Mouse (Mus musculus) embryonic facial prominence, embryonic 10.5 days (tissue): ENCODE data around the gene Narf. TPM values are rescaled to one million over a fixed set of nuclear protein-coding genes. Genes with fewer than 3 reads are reported as not detected.

ENCODE experiments used
- DNase-seq: peaks from one replicate; pipeline ENCODE4 v3.0.0-alpha.2; 2017; ENCODE audit warnings: low spot score
- H3K27ac ChIP-seq: fragments of 300-500 bp; sonication (generic); replicated peaks from 2 replicates; pipeline ENCODE4 v1.5.1; 2016; ENCODE audit warnings: mild to moderate bottlenecking
- H3K27me3 ChIP-seq: fragments of 300-500 bp; sonication (generic); replicated peaks from 2 replicates; pipeline ENCODE4 v1.6.1; 2016; ENCODE audit warnings: low read depth, mild to moderate bottlenecking; ENCODE audit not compliant: poor library complexity, severe bottlenecking
- H3K36me3 ChIP-seq: fragments of 300-500 bp; sonication (generic); replicated peaks from 2 replicates; pipeline ENCODE4 v1.6.1; 2016; ENCODE audit warnings: mild to moderate bottlenecking, moderate library complexity
- H3K4me1 ChIP-seq: fragments of 300-500 bp; sonication (generic); 2 replicates; pipeline ENCODE4 v1.6.1; 2016
- H3K4me3 ChIP-seq: fragments of 300-500 bp; sonication (generic); 2 replicates; pipeline ENCODE4 v1.5.1; 2016; ENCODE audit warnings: mild to moderate bottlenecking, moderate library complexity
- H3K9me3 ChIP-seq: fragments of 300-500 bp; sonication (generic); 2 replicates; pipeline ENCODE4 v1.6.1; 2016; ENCODE audit warnings: mild to moderate bottlenecking
- WGBS: fragments of 180-500 bp; shearing (Covaris S2); methylation state at CpG from one replicate; pipeline ENCODE4 v1.1.7; 2016; 5-methylcytosine and 5-hydroxymethylcytosine counted together
- polyA plus RNA-seq: library from polyadenylated mRNA; unstranded; fragments of >200 nt; fragmentation: Nextera tagmentation; extraction: Ambion mirVana; gene quantifications from 2 replicates; pipeline ENCODE4 v1.2.1, GENCODE M21; 2016

Narf gene
- polyA plus RNA-seq, 1 experiment from 2014 or later, result 55.6 TPM

DNA sequence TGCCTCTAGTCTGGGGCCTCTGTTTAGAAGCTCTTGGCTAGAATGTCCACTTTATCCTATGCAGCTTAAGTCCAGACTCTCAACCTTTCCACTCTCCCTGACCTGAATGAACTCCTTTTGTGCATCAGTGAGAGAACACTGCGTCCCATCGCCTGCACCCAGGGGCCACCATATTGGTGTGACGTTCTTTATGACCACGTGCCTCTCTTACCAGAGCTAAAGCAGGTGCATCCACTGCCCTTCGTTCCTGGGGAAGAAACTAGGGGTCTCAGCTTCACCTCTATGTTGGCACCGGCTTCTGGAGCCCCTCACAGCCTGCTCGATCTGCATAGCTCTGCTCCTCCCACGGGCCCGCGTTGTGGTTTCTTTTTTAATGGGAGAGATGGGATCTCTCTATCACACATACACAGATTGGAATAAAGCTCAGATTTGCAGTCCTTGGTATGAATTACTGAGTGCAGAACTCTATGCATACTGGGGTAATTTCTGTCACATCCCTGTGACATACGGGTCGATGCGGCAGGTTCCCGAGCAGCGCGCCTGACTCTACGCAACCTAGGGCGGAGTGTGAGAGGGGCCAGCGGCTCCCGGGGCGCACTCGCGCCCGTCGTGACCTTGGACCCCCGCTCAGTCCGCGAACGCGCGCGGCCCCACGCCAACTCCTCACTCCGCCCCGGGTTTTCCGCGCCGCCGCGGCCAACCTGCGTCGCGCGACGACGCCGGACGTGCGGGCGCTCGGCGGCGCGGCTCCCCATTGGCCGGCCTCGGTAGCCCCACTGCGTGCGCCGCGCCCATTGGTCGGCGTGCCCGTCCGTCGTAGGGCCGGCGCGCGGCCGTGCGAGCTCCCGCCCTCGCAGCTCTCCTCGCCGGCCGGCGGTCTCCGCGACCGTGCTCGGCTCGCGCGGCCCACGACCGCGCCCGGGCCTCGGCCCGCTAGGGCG is 22.4 kb downstream of the Narf start, which contains the start of gene Foxk2:
TSS of gene Foxk2 (plus strand) at position 831 of the 941 bp plus-strand sequence.
- Histone ChIP-seq H3K4me3 (peak within 1 kb of the TSS; percentile 100), H3K36me3 (peaks cover 54% of the 10 kb centered on the region), H3K27me3 (no peaks in the 10 kb centered on the region), H3K27ac (peak within 1 kb of the TSS; percentile 92), H3K4me1 (peaks cover 26% of the 10 kb centered on the region), H3K9me3 (no peaks in the 10 kb centered on the region)
- under 1% methylated on average over 91 of the region's 91 CpGs for WGBS
- DNase-seq, result peak; percentile 93

DNA sequence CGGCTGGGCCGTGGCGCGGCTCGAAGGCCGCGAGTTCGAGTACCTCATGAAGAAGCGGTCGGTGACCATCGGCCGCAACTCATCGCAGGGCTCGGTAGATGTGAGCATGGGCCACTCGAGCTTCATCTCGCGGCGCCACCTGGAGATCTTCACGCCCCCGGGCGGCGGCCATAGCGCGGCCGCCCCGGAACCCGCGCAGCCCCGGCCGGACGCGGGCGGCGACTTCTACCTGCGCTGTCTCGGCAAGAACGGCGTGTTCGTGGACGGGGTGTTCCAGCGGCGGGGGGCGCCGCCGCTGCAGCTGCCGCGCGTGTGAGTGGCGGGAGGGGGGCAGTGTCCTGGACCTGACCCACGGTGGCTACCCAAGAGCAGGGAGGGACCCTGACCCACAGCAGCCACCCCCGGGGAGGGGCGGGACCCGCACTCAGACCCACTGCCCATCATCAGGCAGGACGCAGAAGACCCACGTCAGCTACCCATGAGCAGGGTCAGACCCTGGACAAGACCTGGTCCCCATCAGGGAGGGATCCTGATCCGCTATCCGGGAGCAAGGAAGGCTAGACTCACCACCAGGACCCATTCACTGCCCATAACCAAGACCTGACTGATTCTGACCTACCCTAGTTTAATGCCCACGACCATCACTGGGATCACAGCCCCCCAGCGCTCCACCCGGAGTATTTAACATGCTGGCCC is 23.3 kb downstream of the Narf start:
- peak; percentile 57 for DNase-seq
- Histone ChIP-seq H3K4me1 (peaks cover 26% of the 10 kb centered on the region), H3K9me3 (no peaks in the 10 kb centered on the region), H3K27ac (peak overlapping the region; percentile 92), H3K4me3 (peak overlapping the region; percentile 100), H3K27me3 (no peaks in the 10 kb centered on the region), H3K36me3 (peaks cover 54% of the 10 kb centered on the region)
- under 1% methylated on average over 59 of the region's 60 CpGs for WGBS

DNA sequence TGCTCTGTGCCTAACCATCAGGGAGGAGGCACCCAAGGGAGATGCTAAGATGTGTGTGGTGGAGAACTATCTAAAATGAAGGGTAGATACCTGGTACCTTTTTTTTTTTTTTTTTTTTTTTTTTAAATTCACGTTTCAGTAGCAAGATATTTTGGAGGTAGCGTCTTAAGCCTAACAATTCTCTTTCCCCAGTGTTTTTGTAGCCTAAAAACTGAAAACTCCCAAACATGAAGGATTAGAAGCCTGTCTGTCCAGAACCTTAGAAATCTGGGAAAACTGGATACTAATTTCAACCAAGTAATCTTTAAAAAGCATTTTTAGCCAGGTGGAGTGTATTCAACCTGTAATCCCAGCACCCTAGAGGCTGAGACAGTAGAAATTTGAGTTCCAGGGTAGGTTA is 24.0 kb downstream of the Narf start:
- H3K27ac ChIP-seq, result peak overlapping the region; percentile 92

DNA sequence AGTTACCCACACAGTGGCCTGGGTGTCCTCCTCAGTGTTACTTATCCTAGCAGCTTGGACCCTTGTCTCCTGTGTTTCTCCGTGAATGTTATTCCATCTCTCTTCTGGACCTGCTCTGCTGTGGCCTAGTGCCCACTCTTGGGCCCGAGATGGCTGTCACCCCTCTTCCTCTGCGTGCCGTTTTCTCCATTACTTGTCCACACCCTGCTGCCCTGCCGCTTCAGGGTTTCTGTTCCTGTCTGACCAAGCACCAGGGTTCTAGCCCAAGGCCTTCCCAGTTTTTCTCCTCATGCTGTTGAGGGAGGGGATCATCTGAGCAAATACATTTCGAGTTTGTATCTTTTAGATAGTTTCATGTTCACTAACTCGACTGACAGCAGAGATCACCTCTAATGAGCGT is 40.5 kb downstream of the Narf start:
- 93% methylated on average over 8 of the region's 8 CpGs for WGBS
- H3K4me3 ChIP-seq, result no peak overlapping the region
- no peaks in the 10 kb centered on the region; the same call in 1 of the 2 replicates for H3K4me1 ChIP-seq
- DNase-seq, result no peak
- no peaks in the 10 kb centered on the region for H3K27me3 ChIP-seq
- peaks cover 57% of the 10 kb centered on the region for H3K36me3 ChIP-seq
- H3K27ac ChIP-seq, result no peak overlapping the region
- no peaks in the 10 kb centered on the region for H3K9me3 ChIP-seq

More for the DNA sequence above, 24.0 kb downstream of the Narf start:
- Histone ChIP-seq H3K9me3 (no peaks in the 10 kb centered on the region), H3K4me3 (peak overlapping the region; percentile 100), H3K36me3 (peaks cover 54% of the 10 kb centered on the region), H3K27me3 (no peaks in the 10 kb centered on the region), H3K4me1 (peaks cover 26% of the 10 kb centered on the region)
- 61% methylated on average over 2 of the region's 2 CpGs for WGBS
- DNase-seq, result no peak

DNA sequence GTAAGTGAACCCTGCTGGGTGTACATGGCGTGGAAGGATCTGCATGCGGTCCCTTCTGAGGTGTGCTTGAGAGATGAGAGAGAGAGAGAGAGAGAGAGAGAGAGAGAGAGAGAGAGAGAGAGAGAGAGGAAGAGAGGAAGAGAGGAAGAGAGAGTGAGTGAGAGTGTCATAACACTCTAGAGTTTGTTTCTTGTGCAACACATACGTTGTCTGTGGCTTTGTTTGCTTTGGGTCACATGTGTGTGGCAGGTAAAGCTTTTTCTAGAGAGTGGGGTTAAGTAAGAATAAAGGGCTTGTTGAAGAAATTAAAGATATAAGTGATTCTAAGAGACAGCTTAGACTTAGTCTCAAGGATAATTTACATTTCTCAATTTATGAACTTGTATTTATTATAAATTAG is 41.0 kb downstream of the Narf start:
- Histone ChIP-seq H3K27me3 (no peaks in the 10 kb centered on the region), H3K4me3 (no peak overlapping the region), H3K4me1 (no peaks in the 10 kb centered on the region; the same call in 1 of the 2 replicates), H3K36me3 (peaks cover 56% of the 10 kb centered on the region), H3K27ac (no peak overlapping the region), H3K9me3 (no peaks in the 10 kb centered on the region)
- no peak for DNase-seq
- 97% methylated on average over 3 of the region's 3 CpGs for WGBS

DNA sequence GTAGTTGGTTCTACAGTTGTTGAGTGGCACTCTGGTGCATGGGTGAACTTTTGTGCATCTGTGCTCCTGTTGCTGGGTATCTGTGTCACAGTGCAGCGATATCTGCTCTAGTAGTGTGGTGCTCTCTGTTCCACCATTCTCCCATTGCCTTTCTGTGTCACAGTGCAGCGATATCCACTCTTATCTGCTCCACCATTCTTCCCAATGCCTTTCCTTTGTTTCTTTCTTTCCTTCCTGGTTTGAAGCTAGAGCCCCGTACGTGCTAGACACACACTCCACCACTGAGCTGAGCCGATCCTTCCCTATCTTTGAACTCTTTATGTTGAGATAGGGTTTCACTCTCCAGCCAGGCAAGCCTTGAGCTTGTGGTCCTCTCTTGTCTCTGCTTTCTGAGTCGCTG is 45.9 kb downstream of the Narf start:
- Histone ChIP-seq H3K4me3 (no peak overlapping the region), H3K36me3 (peaks cover 66% of the 10 kb centered on the region)

DNA sequence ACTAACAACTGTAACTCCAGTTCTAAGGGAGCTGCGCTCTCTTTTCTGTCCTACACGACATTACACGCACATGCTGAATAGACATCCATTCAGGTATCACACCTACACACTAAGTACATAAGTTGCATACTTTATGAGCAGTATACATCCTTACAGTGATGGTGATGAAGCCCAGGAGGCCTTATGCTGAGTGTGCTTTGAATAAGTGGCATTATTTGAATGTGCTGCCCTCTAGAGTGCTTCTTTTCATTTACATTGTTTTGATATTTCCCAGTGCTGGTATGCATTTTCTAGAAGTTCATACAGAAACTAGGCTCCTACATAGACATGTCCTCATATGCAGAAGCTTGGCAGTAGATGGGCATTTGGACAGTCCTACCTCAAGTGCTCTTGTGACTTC is 52.8 kb downstream of the Narf start:
- H3K36me3 ChIP-seq, result peaks cover 97% of the 10 kb centered on the region
- WGBS, result 95% methylated on average over 3 of the region's 3 CpGs
- no peak overlapping the region for H3K27ac ChIP-seq
- no peak overlapping the region for H3K4me3 ChIP-seq
- H3K4me1 ChIP-seq, result no peaks in the 10 kb centered on the region
- H3K9me3 ChIP-seq, result no peaks in the 10 kb centered on the region
- no peak for DNase-seq
- no peaks in the 10 kb centered on the region for H3K27me3 ChIP-seq

More for the DNA sequence above, 45.9 kb downstream of the Narf start:
- DNase-seq, result no peak
- 86% methylated on average over 6 of the region's 6 CpGs for WGBS
- no peak overlapping the region for H3K27ac ChIP-seq
- H3K9me3 ChIP-seq, result no peaks in the 10 kb centered on the region
- no peaks in the 10 kb centered on the region for H3K27me3 ChIP-seq
- H3K4me1 ChIP-seq, result no peaks in the 10 kb centered on the region; the same call in 1 of the 2 replicates

DNA sequence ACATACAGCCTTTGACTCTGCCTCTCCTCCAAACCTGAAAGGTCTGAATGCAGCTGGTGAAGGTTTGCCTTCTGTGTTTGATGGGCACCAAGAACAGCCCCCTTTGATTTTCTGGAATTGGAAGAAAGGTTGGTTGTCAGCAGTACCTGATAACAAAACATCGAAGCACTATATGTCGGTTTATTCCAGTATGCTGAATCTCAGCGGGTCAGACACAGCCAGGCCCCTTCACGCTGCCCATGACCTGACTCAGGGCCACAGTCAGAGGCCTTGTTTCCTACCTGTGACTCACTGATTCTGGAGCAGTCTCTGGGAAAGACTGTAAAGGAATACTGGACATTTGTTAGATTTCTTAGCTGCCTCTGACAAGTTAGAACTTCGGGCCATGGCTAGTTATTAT is 57.7 kb downstream of the Narf start:
- peaks cover 96% of the 10 kb centered on the region for H3K36me3 ChIP-seq

DNA sequence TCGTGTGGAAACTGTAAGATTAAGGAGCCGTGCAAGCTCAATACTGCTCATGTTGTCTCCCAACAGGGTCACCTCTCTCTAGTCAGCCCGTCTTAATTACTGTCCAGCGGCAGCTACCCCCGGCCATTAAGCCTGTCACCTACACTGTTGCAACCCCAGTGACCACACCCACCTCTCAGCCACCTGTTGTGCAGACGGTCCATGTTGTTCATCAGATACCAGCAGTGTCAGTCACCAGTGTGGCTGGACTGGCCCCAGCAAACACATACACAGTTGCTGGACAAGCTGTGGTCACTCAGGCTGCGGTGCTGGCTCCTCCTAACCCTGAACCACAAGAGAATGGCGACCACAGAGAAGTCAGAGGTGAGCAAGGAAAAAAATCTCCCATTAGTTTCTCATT is 61.4 kb downstream of the Narf start:
- Histone ChIP-seq H3K27ac (no peak overlapping the region), H3K4me1 (no peaks in the 10 kb centered on the region), H3K9me3 (no peaks in the 10 kb centered on the region), H3K27me3 (no peaks in the 10 kb centered on the region), H3K4me3 (no peak overlapping the region), H3K36me3 (peaks cover 97% of the 10 kb centered on the region)
- WGBS, result 86% methylated on average over 8 of the region's 8 CpGs
- DNase-seq, result no peak

More for the DNA sequence above, 57.7 kb downstream of the Narf start:
- H3K4me1 ChIP-seq, result no peaks in the 10 kb centered on the region
- WGBS, result 95% methylated on average over 5 of the region's 5 CpGs
- H3K27ac ChIP-seq, result no peak overlapping the region
- no peaks in the 10 kb centered on the region for H3K9me3 ChIP-seq
- no peak for DNase-seq
- no peaks in the 10 kb centered on the region for H3K27me3 ChIP-seq
- no peak overlapping the region for H3K4me3 ChIP-seq

DNA sequence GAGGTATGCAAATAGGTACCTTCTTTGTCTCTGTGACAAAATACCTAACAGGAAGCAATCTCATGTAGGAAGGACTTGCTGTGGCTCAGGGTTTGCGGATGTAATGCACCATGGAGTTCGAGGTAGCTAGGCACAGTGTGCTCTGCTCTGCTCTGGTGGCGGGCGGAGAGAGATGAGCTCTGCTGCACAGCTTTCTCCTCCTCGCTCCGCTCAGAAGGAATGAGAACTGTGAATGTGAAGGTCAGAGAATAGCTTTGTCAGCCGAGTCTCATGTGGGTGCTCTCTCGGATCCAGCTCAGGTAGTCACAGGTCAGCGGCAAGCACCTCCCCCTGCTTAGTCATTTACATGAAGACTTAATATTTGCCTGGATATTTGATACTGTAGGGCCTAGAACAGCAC is 63.2 kb downstream of the Narf start:
- WGBS, result 92% methylated on average over 9 of the region's 9 CpGs
- DNase-seq, result no peak
- H3K4me1 ChIP-seq, result no peaks in the 10 kb centered on the region
- no peaks in the 10 kb centered on the region for H3K9me3 ChIP-seq
- no peak overlapping the region for H3K4me3 ChIP-seq
- peaks cover 99% of the 10 kb centered on the region for H3K36me3 ChIP-seq
- H3K27me3 ChIP-seq, result no peaks in the 10 kb centered on the region
- H3K27ac ChIP-seq, result no peak overlapping the region

DNA sequence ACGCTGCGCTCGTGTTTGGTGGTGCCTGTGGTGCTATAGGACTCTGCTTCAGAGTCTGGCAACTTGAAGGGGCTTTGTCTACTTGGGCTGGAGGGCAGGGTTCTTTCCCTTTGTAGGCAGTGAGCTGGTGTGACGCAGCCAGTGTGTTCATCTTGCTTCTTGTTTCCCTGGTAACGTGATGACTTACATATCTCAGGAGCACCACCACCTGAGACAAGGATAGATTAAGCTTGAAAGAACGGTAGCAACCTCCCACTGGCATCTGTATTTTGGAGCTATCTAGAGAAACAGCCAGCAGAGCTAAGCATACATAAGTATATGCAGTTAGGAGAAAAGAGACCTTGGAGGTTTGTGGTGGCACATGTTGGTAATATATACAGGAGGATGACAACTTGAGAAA is 68.3 kb downstream of the Narf start:
- DNase-seq, result no peak
- Histone ChIP-seq H3K4me3 (no peak overlapping the region), H3K4me1 (no peaks in the 10 kb centered on the region), H3K27ac (no peak overlapping the region), H3K27me3 (no peaks in the 10 kb centered on the region), H3K36me3 (peaks cover 100% of the 10 kb centered on the region), H3K9me3 (no peaks in the 10 kb centered on the region; the same call in 1 of the 2 replicates)
- WGBS, result 95% methylated on average over 6 of the region's 6 CpGs
